Mouse (Mus musculus) forelimb bud, embryonic 11.5 days (tissue): ENCODE measurements at regions not wholly inside any gene's neighbourhood (a gene's known extent, or its start where the extent isn't known, plus 50 kb on each side); places are given as distances from the start of the nearest gene placed in this dataset.
"Not testable (repeated sequence)": the region's sequence is repeated elsewhere in the genome, so short reads cannot be mapped to it uniquely, and the experiment has no call there.

Source experiments
- DNase-seq: peaks from one replicate; pipeline ENCODE4 v3.0.0-alpha.2; 2012; ENCODE audit warnings: low read depth, low spot score

DNA sequence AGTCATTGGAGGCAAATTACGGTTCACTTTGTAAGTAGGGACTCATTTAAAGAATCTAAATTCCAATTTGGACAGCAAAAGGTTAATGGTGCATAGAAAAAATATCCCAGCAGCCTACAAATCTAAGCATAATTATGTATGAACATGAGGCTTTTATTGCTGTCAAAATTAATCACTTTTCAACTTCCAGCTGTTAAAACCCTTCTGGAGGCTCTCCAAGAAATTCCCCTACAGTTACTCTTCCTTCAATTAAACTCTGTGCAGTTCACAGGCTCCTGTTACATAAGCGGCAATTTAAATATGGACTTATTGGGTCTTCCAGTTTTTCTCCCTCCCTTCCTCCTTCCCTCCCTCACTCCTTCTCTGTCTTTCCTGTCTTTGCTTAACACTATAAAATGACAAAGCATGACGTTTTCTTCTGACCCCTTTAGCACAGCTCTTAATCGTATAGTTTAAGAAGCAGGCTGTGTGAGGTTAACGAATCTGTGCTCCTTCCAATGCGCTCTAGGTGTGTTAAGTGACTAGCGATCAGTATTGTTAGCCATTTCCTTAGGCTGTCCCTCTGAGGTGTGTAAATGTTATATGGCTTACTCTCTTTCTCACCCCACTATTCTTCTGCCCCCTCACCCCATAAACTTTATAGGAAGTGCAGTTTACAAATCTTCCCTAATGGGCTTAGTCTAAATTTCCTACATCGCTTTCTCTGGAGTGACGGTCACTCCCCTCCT is 247.0 kb downstream of the Enc1 start:
- DNase-seq = peak; percentile 49

GRCm38 (mm10) chr13:97486490-97486889 is 245.6 kb downstream of the Enc1 start:
- no peak for DNase-seq

- no peak for DNase-seq
Observed at GRCm38 (mm10) chr13:97485886-97486285, 245.0 kb downstream of the Enc1 start.

DNA sequence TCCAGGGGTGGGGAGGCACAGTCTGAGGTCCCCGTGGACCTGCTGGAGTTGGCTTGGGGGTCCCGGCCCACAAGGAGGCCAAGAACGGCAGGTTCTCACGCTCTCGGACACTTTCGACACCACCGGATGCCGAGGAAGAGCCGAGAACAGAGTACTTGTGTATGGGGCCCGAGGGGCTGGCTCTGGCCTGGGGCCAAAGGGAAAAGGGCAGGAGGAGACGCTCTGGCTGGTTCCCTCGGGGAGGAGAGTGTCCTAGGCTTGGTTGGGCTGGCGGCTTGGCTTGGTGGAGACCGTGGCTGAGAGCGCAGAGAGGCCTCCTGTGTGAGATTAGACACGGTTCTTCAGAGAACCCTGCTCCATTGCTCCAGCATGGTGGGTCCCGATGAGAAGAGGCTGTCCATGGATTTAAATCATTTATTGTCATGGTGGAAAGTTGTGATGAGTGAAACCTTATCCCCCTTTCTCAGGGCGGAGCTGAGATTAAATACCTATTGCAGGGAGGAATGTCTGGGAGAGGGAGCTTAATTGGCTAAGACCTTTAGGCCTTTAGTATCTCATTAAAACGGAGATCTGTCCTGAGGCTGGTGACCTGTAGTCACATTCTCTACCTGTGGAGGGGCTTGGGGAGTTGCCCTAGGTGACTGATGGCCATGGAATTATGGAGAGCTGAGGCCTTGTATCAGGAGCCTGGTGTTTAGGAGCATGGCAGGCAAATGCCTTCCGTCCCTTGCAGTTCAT is 244.1 kb downstream of the Enc1 start:
- DNase-seq = no peak

DNA sequence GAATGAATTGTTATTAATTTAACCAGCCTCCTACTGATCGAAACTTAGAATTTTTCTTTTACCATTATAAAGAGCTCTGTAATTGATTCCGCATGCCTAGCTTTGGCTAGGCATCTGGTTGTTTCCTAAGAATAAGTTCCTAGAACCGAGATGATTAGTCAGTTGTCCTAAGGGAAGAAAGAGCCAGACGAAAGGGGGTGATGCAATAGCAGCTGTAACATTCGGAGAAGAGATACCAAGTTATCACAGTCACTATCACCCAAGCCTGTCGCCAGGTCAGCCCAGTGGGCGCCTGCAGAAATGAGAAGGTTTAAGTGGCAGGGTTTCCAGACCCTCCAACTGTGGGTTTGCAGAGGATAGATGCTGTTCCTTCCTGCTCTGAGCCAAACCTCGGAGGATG is 242.8 kb downstream of the Enc1 start:
- no peak for DNase-seq

- no peak for DNase-seq
Observed at GRCm38 (mm10) chr13:97482439-97482946, 241.6 kb downstream of the Enc1 start.

DNA sequence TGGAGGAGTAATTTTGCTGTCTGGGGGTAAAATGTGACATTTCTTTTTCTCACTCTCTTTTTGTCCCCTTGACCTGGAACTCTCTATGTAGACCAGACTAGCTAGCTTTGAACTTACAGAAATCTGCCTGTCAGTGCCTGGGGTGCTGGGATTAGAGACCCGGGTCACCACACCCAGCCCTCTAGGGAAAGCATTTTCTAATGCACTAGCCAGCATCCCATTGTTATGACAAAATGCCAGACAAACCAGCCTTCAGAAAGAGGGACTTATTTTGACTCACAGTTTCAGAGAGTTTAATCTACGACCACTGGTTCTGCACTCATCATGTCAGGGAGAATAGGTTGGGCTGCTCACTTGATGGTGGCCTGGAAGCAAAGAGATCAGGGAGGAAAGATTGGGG is 240.4 kb downstream of the Enc1 start:
- DNase-seq = no peak

DNA sequence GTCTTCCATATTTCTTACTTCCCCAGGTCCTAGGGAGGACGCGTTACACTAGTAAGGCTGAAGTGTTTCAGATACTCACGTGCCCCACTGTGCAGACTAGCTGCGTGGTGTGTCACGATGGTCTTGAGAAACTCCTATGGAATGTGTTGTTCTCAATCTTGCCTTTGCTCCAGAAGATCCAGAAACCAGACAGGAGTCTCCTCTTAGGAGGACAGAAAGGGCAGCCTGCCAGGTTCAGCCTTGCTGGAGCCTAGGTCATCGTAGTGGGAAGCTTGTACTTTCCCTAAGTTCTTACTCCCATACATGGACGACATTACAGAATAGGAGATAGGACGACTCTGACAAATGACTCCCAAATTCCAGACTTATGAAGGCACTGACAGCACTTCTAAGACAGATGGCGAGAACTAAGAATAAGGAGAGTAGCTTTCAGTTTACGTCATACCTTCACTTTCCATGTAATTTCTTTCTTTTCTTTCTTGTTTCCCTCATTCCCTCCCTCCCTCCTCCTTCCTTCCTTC is 238.2 kb downstream of the Enc1 start:
- no peak for DNase-seq

- no peak for DNase-seq
Observed at GRCm38 (mm10) chr13:97473971-97474365, 233.1 kb downstream of the Enc1 start.

DNA sequence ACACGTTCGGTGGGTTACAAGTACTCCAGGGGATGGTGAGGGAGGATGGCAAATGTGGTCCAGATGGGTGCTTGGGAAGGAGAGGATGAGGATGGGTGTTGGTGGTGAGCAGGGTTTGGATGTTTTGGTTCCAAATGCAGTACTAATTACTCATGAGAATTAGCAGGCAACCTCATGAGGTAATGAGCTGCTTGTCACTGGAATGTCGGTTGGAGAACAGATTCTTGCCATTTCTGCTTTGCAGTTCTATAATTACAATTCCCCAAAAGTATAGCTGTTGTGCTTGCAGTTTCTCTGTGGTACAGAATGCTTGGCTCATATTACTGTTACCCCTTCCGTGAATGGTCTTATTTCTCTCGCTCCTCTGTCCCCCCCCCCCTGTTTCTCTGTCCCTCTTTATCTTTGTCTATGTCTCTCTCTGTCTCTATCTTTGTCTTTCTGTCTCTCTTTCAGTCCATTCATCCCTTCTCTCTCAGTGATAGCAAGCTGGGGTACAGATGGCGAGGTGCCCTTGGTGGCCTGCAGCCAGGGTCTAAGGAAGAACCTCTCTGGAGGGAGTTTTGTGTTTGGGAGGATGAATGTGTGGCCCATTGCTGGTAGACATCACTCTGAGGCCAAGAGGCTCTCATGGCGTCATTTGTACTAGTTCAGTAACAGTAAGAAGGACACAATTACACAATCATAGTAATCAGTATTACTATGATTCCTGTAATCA is 232.5 kb downstream of the Enc1 start:
- DNase-seq = no peak

DNA sequence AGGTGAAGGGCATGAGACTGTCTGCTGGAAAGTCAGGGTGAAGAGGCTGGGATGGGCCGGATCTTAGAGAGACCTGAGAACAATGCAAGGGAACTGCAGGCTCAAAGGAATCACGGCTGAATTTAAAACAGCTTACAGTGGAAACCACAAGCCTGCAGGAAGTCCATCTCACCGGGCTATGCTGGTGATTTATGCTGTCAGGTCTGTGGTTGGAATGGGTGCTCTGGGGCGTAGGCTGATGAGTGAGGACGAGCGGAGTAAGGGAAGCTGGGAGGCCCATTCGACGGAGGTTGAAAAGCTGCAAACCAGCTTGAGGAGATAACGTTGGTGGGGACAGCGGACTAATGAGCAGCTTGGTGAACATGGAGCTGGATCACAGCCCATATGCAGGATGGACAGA is 229.1 kb downstream of the Enc1 start:
- DNase-seq = no peak

DNA sequence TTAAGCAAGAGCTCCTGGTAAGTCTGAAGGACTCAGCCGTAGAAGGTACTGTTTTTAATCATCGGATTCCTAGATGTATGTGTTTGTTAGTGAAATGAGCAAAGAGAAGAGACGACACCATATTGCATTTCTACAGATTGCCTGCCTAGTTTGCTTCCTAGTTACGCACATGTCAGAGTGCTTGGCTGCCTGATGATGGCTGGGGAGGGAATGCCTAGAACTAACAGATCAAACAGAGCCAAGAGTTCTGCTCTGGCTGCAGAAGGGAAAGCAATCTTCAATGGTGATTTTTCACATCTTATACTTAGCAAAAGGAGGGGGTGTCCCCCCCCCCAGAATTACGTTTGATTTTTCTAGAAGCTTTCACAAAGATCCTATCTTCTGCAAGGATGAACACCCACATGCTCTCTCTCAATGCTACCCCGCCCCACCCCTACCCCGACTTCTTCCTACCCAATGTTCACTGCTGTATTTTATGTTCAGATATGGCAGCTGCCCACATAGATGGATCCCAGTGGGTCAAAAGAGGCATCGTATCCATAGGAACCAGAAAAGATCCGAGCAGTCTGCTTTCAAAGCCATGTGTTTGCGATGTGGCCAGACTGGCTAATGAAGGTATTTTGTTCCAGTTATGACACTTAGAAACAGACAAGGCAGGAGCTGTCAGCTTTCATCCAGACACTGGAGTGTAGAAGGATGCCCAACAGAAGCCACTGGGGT is 228.1 kb downstream of the Enc1 start:
- DNase-seq = no peak

- not testable (repeated sequence) for DNase-seq
Observed at GRCm38 (mm10) chr13:97466585-97466984, 225.7 kb downstream of the Enc1 start.

GRCm38 (mm10) chr13:97463798-97464197 is 222.9 kb downstream of the Enc1 start:
- DNase-seq = no peak

DNA sequence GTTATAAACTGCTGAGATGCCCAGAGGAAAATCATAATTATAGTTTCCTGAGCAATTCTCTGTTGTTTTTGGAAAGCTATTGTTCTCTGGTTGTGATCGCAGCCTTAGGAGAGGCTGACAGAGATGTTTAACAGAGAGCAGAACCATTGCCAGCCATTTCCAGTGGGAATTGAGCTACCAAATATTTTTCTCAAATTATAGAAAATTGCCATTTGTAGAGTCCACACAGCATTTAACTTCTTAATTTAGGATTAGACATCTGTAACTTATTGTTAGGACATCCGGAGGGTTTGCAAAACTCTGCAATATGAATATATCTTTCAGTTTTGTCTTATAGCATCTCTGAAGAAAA is 222.0 kb downstream of the Enc1 start:
- DNase-seq = no peak

GRCm38 (mm10) chr13:97462110-97462883 is 221.4 kb downstream of the Enc1 start:
- DNase-seq = no peak

GRCm38 (mm10) chr13:97461207-97461606 is 220.3 kb downstream of the Enc1 start:
- DNase-seq = no peak

DNA sequence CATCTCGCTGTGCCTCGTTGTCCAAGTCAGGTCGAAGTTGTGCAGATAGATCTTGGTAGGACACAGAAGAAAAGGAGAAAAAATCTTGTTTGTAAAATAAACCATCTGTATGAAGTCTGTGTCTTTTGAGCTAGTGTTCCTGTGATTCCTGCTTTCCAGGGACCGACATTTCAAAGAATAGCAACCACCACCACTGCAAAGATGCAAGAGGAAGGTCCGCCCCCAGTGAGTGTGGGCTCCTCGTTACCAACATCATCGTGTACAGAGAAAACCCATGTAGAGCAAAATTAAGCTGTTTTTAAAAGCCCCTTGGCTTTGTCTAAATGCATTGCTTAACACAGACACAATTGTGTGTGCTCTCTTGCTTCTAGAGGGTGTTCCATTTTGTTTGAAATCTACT is 218.2 kb downstream of the Enc1 start:
- no peak for DNase-seq

DNA sequence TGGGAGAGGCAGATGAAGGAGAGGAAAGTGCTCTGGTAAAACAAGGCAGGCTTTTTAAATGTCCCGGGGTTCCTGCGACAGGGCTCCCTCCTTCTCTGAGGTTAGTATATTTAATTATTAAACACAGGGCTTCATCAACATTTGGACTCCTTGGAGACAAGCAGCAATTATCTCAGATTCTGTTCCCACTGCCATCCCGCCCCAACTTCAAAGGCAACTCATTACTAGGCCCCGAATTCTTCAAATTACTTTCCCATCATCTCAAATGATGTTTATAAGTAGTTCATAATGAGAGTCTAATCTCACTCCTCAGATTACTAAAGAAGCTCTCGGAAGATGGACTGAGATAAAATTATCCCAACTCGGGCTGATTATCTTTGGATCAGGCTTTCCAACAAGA is 215.1 kb downstream of the Enc1 start:
- DNase-seq = no peak

- DNase-seq = no peak
Observed at GRCm38 (mm10) chr13:97454715-97455114, 213.8 kb downstream of the Enc1 start.

DNA sequence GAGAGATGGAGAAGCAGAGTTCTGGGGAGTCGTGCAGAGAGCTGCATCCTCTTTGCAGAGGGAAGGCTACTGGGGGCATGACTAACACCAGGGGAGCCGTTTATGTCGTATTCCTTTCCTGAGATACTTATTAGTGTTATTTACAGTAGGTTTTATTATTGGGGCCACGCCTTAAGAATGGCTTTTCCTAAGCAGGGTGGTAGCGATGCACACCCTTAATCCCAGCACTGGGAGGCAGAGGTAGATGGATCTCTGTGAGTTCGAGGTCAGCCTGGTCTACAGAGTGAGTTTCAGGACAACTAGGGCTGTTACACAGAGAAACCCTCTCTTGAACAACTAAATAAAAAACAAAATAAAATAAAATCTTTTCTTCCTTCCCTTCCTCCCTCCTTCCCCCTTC is 212.6 kb downstream of the Enc1 start:
- no peak for DNase-seq
